Mouse (Mus musculus): ENCODE results near the gene Rab27a.

Gene Rab27a

GRCm38 (mm10) chr9:73044146-73045079, at the start of gene Rab27a:
Rab27a (plus strand) TSS chr9:73044854.
- peak; percentile 93 for DNase-seq

- DNase-seq: no peak
Measured at GRCm38 (mm10) chr9:72996167-72996566, 48.5 kb upstream of the Rab27a start.

- no peak for DNase-seq
Measured at GRCm38 (mm10) chr9:72996806-72997205, 47.8 kb upstream of the Rab27a start.

GRCm38 (mm10) chr9:73000487-73000886, 44.2 kb upstream of the Rab27a start:
- no peak for DNase-seq

- DNase-seq: no peak
Measured at GRCm38 (mm10) chr9:73001314-73002011, 43.2 kb upstream of the Rab27a start.

- DNase-seq: no peak
Measured at GRCm38 (mm10) chr9:73002177-73002576, 42.5 kb upstream of the Rab27a start.

- DNase-seq: no peak
Measured at GRCm38 (mm10) chr9:73004076-73004475, 40.6 kb upstream of the Rab27a start.

GRCm38 (mm10) chr9:73005106-73005505, 39.5 kb upstream of the Rab27a start:
- no peak for DNase-seq

GRCm38 (mm10) chr9:73006175-73006574, 38.5 kb upstream of the Rab27a start:
- peak; percentile 25 for DNase-seq

GRCm38 (mm10) chr9:73008384-73008783, 36.3 kb upstream of the Rab27a start:
- DNase-seq: no peak

- no peak for DNase-seq
Measured at GRCm38 (mm10) chr9:73012629-73013028, 32.0 kb upstream of the Rab27a start.

- no peak for DNase-seq
Measured at GRCm38 (mm10) chr9:73014724-73015123, 29.9 kb upstream of the Rab27a start.

GRCm38 (mm10) chr9:73019841-73020240, 24.8 kb upstream of the Rab27a start:
- DNase-seq: no peak

- DNase-seq: no peak
Measured at GRCm38 (mm10) chr9:73020566-73021097, 24.0 kb upstream of the Rab27a start.

GRCm38 (mm10) chr9:73025818-73026636, 18.6 kb upstream of the Rab27a start:
- DNase-seq: no peak

- DNase-seq: no peak
Measured at GRCm38 (mm10) chr9:73030443-73030842, 14.2 kb upstream of the Rab27a start.

- DNase-seq: no peak
Measured at GRCm38 (mm10) chr9:73031421-73031820, 13.2 kb upstream of the Rab27a start.

GRCm38 (mm10) chr9:73033406-73033805, 11.2 kb upstream of the Rab27a start:
- DNase-seq: no peak

- peak; percentile 95 for DNase-seq
Measured at GRCm38 (mm10) chr9:73039222-73039945, 5.3 kb upstream of the Rab27a start.

- DNase-seq: no peak
Measured at GRCm38 (mm10) chr9:73040080-73040479, 4.6 kb upstream of the Rab27a start, which contains the start of gene Pigb. Pigb (minus strand) TSS chr9:73040378.

GRCm38 (mm10) chr9:73045204-73045603, 550 bp downstream of the Rab27a start:
- peak; percentile 31 for DNase-seq

GRCm38 (mm10) chr9:73045711-73046110, 1.1 kb downstream of the Rab27a start:
- DNase-seq: no peak

Measured in thymus, postnatal 14 days (tissue).